Mouse (Mus musculus): ENCODE measurements around the gene Calcb. TPM values are rescaled to one million over a fixed set of nuclear protein-coding genes. Genes with fewer than 3 reads are reported as not detected.
A peak's percentile ranks its signal among the peaks of the same experiment; 100 is the strongest.

Calcb gene
- total RNA-seq, 2 experiments from 2014 or later, result 0.89 TPM; not detected in 1

DNA sequence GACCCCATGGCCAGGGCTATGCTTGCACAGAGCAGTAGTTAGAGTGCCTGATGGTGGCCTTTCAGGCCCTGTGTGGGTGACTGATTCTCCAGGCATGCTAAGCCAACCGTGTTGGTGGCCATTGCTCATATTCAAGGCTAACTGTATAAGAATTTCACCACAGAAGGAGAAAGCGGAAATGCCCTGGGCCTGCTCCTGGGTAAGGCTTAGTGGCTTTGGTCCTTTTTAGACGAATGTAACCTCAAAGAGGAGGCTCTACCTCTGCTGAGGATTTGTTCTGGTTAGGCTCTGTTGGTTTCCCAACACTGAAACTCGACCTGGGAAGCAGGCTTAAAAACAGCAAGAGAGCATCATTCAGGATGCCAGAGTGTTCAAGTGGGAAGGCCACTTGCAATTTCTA lies 29.8 kb downstream of the Calcb start:
- no peak for DNase-seq
- intact Hi-C loops (cut with DNase I), result no loop called here

DNA sequence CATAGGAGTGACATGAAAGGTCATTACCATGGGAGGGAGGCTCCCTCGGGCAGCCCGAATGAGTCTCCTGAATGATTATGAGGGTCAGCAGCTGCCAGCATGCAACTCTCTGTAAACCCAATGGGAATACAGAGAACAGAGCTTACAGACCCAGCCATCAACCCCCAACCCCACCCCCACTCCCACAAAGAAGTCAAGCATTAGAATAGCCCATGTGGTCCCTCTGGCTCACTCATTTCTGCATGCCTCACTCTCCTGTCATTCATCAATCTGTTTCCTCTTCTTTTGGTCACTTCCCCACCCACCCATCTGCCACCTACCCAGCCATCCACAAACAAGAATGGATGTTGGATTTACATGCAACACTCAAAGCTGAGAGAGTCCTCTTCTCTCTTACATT lies 35.0 kb downstream of the Calcb start:
- DNase-seq, result peak; percentile 66
- intact Hi-C loops (cut with DNase I), result no loop called here

DNA sequence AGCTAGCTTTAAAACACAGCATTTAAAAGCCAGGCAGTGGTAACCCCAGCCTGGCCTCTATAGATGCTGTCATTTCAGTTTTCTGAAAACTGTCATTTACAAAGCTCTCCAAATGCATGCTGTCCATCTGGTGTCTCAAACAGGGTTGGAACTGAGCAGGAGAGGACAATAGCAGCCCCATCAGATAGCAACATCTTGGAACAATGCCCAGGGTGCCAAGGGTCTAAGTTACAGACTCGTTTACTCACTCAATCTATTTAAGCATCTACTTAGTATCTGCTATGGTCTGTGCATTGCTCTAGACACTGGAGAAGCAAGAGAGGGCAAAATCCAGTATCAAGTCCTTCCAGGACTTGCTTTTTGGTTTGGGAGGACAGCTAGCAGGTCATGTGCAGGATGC lies 35.8 kb downstream of the Calcb start:
- intact Hi-C loops (cut with DNase I), result no loop called here
- DNase-seq, result peak; percentile 17

- intact Hi-C loops (cut with DNase I), result no loop called here
- no peak for DNase-seq
These were observed 36.2 kb downstream of the Calcb start for GRCm38 (mm10) chr7:114754626-114755025.

GRCm38 (mm10) chr7:114762660-114763059 lies 44.2 kb downstream of the Calcb start:
- intact Hi-C loops (cut with DNase I), result no loop called here
- no peak for DNase-seq

DNA sequence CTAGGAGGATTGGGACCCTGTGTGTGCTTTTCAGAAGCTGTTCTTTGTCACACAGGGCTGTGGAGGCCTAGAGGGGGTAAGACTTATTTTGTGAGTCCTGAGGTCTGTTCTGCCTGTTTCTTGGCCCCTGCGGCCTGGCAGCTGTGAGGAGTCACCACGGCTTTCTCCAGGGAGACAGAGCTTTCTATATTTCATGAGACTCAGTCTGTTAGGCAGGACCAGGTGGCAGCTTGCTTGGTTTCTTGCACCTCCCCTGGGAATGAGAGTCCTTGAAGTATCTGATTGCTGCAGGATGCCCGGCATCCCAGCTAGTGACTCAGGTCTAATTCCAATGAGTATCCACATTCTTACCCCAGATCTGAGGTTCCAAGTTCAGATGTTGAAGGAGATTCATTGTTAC lies 46.8 kb downstream of the Calcb start:
- DNase-seq, result no peak
- intact Hi-C loops (cut with DNase I), result no loop called here

GRCm38 (mm10) chr7:114766523-114766922 lies 48.1 kb downstream of the Calcb start:
- intact Hi-C loops (cut with DNase I), result no loop called here
- no peak for DNase-seq

GRCm38 (mm10) chr7:114768516-114768915 lies 50.1 kb downstream of the Calcb start:
- no peak for DNase-seq
- intact Hi-C loops (cut with DNase I), result no loop called here

DNA sequence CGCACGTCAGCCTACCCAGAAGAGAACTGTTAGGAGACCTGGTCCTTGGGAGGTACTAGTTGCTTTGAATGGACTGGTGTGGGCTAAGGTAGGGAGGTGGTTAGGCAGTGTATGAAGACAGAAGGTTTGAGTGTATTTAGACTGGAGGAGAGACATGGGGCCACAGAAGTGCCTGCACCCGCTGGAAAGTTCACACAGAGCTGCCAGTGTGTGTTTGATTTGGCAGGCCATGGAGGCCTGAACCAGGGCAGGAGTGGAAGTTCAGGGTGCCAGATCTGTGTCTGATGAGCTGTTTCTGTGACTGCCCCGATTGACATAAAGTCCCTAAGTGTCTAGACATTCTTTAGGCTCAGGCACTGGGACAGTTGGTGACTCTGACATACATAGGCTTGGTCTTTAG lies 50.6 kb downstream of the Calcb start:
- no peak for DNase-seq
- intact Hi-C loops (cut with DNase I), result no loop called here

DNA sequence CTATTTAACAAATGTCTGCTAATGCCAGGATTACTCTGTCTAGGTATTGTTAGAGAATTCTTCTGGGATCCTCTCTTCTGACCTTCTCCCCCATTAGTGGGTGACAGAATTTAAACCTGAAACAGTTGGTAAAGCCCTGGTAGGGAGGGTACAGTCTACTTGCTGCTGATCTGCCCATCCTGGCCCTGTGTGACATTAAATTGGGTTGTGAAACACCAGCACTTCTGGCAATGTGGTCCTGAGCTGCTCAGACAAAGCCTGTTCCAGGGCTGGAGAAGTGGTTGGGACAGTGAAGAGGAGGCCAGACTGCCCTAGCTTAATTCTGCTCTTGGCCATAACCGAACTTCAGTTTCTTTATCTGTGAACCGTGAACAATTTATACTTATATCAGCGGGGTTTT lies 52.1 kb downstream of the Calcb start:
- no peak for DNase-seq
- intact Hi-C loops (cut with DNase I), result no loop called here

DNA sequence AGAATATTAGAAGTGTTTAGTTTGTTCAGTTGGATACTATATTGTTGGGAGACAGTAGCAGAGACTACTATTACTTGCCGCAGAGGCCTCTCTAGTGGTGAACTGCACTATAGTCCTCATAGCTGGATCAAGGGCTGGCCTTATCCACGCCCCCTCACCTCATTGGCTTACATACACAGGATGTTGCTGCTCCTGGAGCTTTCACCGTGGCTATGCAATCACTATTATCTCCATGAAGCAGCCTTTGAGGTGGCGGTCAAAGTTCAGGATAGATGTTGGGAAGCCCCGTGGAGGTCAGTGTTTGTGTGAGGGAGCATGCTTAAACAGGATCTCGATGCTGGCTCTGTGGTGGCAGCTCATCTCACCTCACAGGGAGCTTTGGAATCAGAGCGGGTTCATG lies 53.4 kb downstream of the Calcb start:
- DNase-seq, result no peak
- intact Hi-C loops (cut with DNase I), result no loop called here

Other genes with a start within 250 kb of the Calcb start
- 1 to 10 TPM; 1.7 to 2.4 TPM for gene Cyp2r1, start 155.7 kb upstream of the Calcb start, total RNA-seq (2021)
- gene Calca, start 82.3 kb upstream of the Calcb start, total RNA-seq (2021), result 1 to 10 TPM; 1.6 to 1.7 TPM
- gene Insc, start 25.1 kb downstream of the Calcb start, total RNA-seq (2021), result 1 to 10 TPM in 1 of 2 experiments, under 1 TPM in 1; 0.85 to 1.3 TPM